Mouse (Mus musculus) gastrocnemius, postnatal 14 days (tissue): ENCODE measurements around the gene Rps6kb1. TPM values are rescaled to one million over a fixed set of nuclear protein-coding genes. Genes with fewer than 3 reads are reported as not detected.
"Not testable (repeated sequence)": the region's sequence is repeated elsewhere in the genome, so short reads cannot be mapped to it uniquely, and the experiment has no call there.

Source experiments
- DNase-seq: peaks from one replicate; pipeline ENCODE4 v3.0.0; 2021; ENCODE audit warnings: mixed read lengths
- intact Hi-C: fragments of 180-260 bp; cut with DNase I; formaldehyde crosslinking; loops from one replicate; pipeline ENCODE4 v1.15.1; 2025; ENCODE audit warnings: low total_unique reads
- microRNA-seq, 2 experiments: library from miRNA; unstranded; fragments of <30 nt; microRNA quantifications; one replicate each; pipeline ENCODE4 v1.2.0; 2021
- total RNA-seq, 2 experiments: library from RNA; stranded (reverse); gene quantifications; 2 replicates each; pipeline ENCODE4 v1.2.3; 2021

Gene Rps6kb1
- total RNA-seq, 2 experiments from 2014 or later = 28.8 to 28.9 TPM

DNA sequence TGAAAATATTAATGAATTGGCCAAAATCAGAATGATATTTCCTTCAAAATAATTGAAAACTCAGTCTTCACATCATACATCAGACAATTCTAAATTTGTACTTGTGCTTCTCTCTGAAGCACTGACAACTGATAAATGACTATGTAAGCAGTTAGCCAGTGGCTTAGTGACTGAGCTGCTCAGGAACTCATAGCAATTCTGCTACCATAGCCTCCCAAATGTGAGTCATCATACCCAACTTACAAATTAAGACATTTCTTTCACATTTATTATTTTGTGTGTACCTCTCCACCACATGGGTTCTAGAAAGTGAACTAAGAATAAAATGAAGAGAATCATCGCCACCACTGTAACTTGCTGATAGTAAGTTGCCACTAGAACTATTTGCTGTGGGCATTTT is 53.8 kb downstream of the Rps6kb1 start:
- intact Hi-C loops = no loop called here
- DNase-seq = no peak

- DNase-seq = peak; percentile 44
- intact Hi-C loops = no loop called here
Observed at GRCm38 (mm10) chr11:86484910-86485510, 59.6 kb downstream of the Rps6kb1 start.

GRCm38 (mm10) chr11:86484101-86484868 is 60.3 kb downstream of the Rps6kb1 start, which contains the start of gene Rnft1:
Gene Rnft1 (plus strand): TSS chr11:86484657.
- peak; percentile 100 for DNase-seq
- intact Hi-C loops = no loop called here

DNA sequence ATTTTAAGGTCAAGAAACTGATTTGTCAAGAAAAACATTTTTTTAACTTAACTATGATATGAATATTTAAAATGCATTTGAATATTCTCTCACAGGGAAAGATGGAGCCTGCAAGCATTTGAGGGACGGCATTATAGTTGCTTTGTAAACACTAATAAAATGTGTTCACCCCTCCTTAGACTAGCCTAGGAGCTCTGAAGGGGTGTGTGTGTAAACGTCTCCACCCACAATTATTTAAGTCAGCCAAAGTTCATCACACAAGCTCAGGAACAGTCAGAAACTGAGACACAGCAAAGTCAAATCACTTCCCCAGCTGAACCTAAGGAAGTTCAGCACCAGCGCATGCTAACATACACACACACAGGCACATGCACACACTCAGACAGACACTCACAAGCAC is 71.0 kb downstream of the Rps6kb1 start:
- no peak for DNase-seq
- intact Hi-C loops = no loop called here

- intact Hi-C loops = no loop called here
- peak; percentile 23 for DNase-seq
Observed at GRCm38 (mm10) chr11:86472771-86473171, 71.8 kb downstream of the Rps6kb1 start.

- DNase-seq = no peak
- intact Hi-C loops = no loop called here
Observed at GRCm38 (mm10) chr11:86471785-86472184, 72.8 kb downstream of the Rps6kb1 start.

GRCm38 (mm10) chr11:86468971-86469370 is 75.6 kb downstream of the Rps6kb1 start:
- intact Hi-C loops = no loop called here
- no peak for DNase-seq

- DNase-seq = peak; percentile 14
- intact Hi-C loops = no loop called here
Observed at GRCm38 (mm10) chr11:86468345-86468744, 76.3 kb downstream of the Rps6kb1 start.

GRCm38 (mm10) chr11:86464275-86464674 is 80.3 kb downstream of the Rps6kb1 start:
- intact Hi-C loops = not testable (repeated sequence)
- peak; percentile 60 for DNase-seq

DNA sequence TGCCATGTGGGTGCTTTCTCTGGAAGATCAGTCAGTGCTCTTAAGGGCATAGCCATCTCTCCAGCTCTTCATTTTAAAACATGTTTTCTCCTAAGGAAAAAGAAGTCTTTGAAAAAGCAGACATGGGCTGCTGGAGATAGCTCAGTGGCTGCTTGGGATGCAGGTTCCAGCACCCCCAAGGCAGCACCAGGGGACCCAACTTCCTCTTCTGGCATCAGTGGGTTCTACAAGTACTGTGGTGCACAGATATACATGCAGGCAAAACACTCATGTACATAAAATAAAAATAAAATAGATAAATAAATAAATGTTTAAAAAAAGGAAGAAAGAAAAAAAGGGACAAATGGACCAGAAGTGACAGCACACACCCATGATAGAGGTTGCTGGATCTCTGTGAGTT is 82.0 kb downstream of the Rps6kb1 start:
- intact Hi-C loops = no loop called here
- DNase-seq = no peak

GRCm38 (mm10) chr11:86458866-86459265 is 85.7 kb downstream of the Rps6kb1 start:
- intact Hi-C loops = no loop called here
- DNase-seq = no peak

DNA sequence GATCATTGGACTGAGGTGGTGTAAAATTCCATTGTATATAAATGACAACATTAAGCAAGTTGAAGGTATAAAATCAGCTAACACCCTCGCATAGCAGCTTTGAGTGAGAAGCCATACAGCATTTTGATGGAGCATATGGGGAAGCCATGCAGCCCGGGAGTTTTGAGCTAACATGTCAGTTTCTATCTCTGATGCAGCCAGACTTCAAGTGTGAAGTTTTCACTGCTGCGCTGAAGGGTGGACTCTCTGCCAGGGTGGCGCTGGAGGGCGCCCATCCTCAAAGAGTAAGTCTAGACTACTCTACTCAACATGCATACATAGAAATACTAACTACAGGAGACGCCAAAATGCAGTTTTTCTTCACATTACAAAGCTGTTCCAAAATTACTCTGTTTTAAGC is 87.1 kb downstream of the Rps6kb1 start:
- no peak for DNase-seq
- intact Hi-C loops = no loop called here

GRCm38 (mm10) chr11:86453991-86454390 is 90.6 kb downstream of the Rps6kb1 start:
- intact Hi-C loops = no loop called here

More at GRCm38 (mm10) chr11:86453991-86454390, 90.6 kb downstream of the Rps6kb1 start:
- no peak for DNase-seq

Small RNA genes within 50 kb of the gene (microRNA-seq; reads per million reads assigned to microRNA genes)
- 5,809 to 22,685 reads per million in 2 experiments for gene Mir21a

Other genes starting within 250 kb of the Rps6kb1 start
- gene Med13, start 187.2 kb downstream of the Rps6kb1 start, total RNA-seq = 10 to 100 TPM; 33.6 to 35.2 TPM
- gene Rnft1, start 60.1 kb downstream of the Rps6kb1 start, total RNA-seq = 10 to 100 TPM; 38.4 to 54.9 TPM
- gene Tubd1, start 186 bp upstream of the Rps6kb1 start, total RNA-seq = 1 to 10 TPM; 4.6 to 4.8 TPM
- gene Vmp1, start 139.0 kb upstream of the Rps6kb1 start, total RNA-seq = 10 to 100 TPM; 67.7 to 84.9 TPM
- gene Ptrh2, start 139.2 kb upstream of the Rps6kb1 start, total RNA-seq = 1 to 10 TPM; 6.5 to 6.8 TPM
- 100 to 1,000 TPM; 118 to 122 TPM for gene Cltc, start 212.8 kb upstream of the Rps6kb1 start, total RNA-seq